In genomic region chr10:56836130-56836529, GRCm38 (mm10) we compare ENCODE assay signal across 18 mouse cellular contexts.
"Had no signal": no experiment of that assay in that cellular context is flagged by ENCODE, and none has a peak within 500 bp of the region (broad histone marks: within the 10 kb centered on the region; RNA-seq: fewer than 3 reads in every experiment).

No protein-coding gene starts in this region.

- H3K4me2 ChIP-seq: lung, embryonic 14.5 days; midbrain, embryonic 13.5 days; neural tube, embryonic 13.5 days; neural tube, embryonic 15.5 days had no signal

- H3K4me1 ChIP-seq: midbrain, embryonic 13.5 days had no signal

- ATAC-seq: midbrain, embryonic 13.5 days; midbrain, embryonic 16.5 days had no signal

- H3K27ac ChIP-seq: midbrain, embryonic 10.5 days; midbrain, embryonic 13.5 days; neural tube, embryonic 13.5 days; neural tube, embryonic 15.5 days had no signal

- H3K4me3 ChIP-seq: midbrain, embryonic 10.5 days; midbrain, embryonic 13.5 days; myocyte; neural tube, embryonic 13.5 days; neural tube, embryonic 15.5 days had no signal

- H3K27me3 ChIP-seq: midbrain, embryonic 13.5 days; neural tube, embryonic 13.5 days; neural tube, embryonic 15.5 days had no signal

- DNase-seq: lung, adult 18-20 months; lung, embryonic 14.5 days; lung, postnatal 10 days; lung, postnatal 4 days; retina, postnatal 1 day; right cerebral cortex, adult 18-20 months; right cerebral cortex, postnatal 25 days; right cerebral cortex, postnatal 4 days; spleen, adult 18-20 months; thymus, adult 18-20 months; thymus, postnatal 14 days; thymus, postnatal 36 days had no signal

- H3K9me3 ChIP-seq: midbrain, embryonic 10.5 days; midbrain, embryonic 13.5 days; neural tube, embryonic 13.5 days; neural tube, embryonic 15.5 days had no signal

- H3K9ac ChIP-seq: lung, embryonic 14.5 days; midbrain, embryonic 13.5 days; neural tube, embryonic 13.5 days; neural tube, embryonic 15.5 days had no signal

- H3K36me3 ChIP-seq: midbrain, embryonic 10.5 days; midbrain, embryonic 13.5 days; neural tube, embryonic 13.5 days; neural tube, embryonic 15.5 days had no signal
